Mouse (Mus musculus) CH12.LX (cell line): ENCODE measurements around the gene Nol3. TPM values are rescaled to one million over a fixed set of nuclear protein-coding genes. Genes with fewer than 3 reads are reported as not detected.

Source experiments
- DNase-seq: peaks from one replicate; pipeline ENCODE4 v3.0.0-alpha.2; 2013; ENCODE audit errors: extremely low read depth
- H3K27ac ChIP-seq: 2 replicates; pipeline ENCODE4 v1.5.1; 2012; ENCODE audit warnings: low read depth, mild to moderate bottlenecking, control low read depth, moderate library complexity; ENCODE audit not compliant: insufficient read depth
- H3K27me3 ChIP-seq: replicated peaks from 2 replicates; pipeline ENCODE3; 2012; ENCODE audit warnings: inconsistent platforms
- H3K36me3 ChIP-seq, 2 experiments: replicated peaks in 1 of 2; 2 replicates each; pipeline versions ENCODE3 to v1.6.1; 2012; ENCODE audit warnings: inconsistent platforms in 1 of 2, low read length in 1 of 2, mild to moderate bottlenecking in 1 of 2, mixed read lengths in 1 of 2, moderate library complexity in 1 of 2; ENCODE audit not compliant: control insufficient read depth in 1 of 2, insufficient read depth in 1 of 2
- H3K4me1 ChIP-seq, 2 experiments: 2 replicates each; pipeline ENCODE4 v1.6.1; 2012; ENCODE audit warnings: inconsistent platforms in 1 of 2, moderate library complexity in 1 of 2; ENCODE audit not compliant: insufficient read depth in 2 of 2, control insufficient read depth in 1 of 2
- H3K4me2 ChIP-seq: 2 replicates; pipeline ENCODE4 v1.6.1; 2012; ENCODE audit warnings: low read depth, mild to moderate bottlenecking, control low read depth; ENCODE audit not compliant: poor library complexity, insufficient read depth, severe bottlenecking
- H3K4me3 ChIP-seq, 3 experiments: fragments of 150-350 bp in 1 of 3; sonication (generic) in 1 of 3; replicated peaks in 1 of 3; 2 replicates each; pipeline versions ENCODE3 to v1.5.1; 2011 to 2012; ENCODE audit warnings: low read depth in 2 of 3, low read length in 2 of 3, mild to moderate bottlenecking in 2 of 3, moderate library complexity in 2 of 3, control low read depth in 1 of 3, improper control_type of control experiment in 1 of 3, inconsistent platforms in 1 of 3, mixed read lengths in 1 of 3; ENCODE audit not compliant: poor library complexity in 1 of 3
- H3K79me2 ChIP-seq: replicated peaks from 2 replicates; pipeline ENCODE4 v1.6.1; 2012; ENCODE audit warnings: mild to moderate bottlenecking, moderate library complexity; ENCODE audit not compliant: control insufficient read depth, poor library complexity, insufficient read depth, severe bottlenecking; ENCODE audit errors: extremely low read depth
- H3K9ac ChIP-seq: 2 replicates; pipeline ENCODE4 v1.6.1; 2012; ENCODE audit warnings: low read depth, mild to moderate bottlenecking, control low read depth, moderate library complexity; ENCODE audit not compliant: insufficient read depth
- H3K9me3 ChIP-seq: replicated peaks from 2 replicates; pipeline ENCODE3; 2012; ENCODE audit warnings: low read length, inconsistent platforms, mixed read lengths
- CHD1 ChIP-seq: IDR thresholded peaks from 2 replicates; pipeline ENCODE4 v1.6.1; 2012; ENCODE audit warnings: low read depth, low read length, improper control_type of control experiment, inconsistent platforms
- E2F4 ChIP-seq: IDR thresholded peaks from 2 replicates; pipeline ENCODE4 v1.6.1; 2011; ENCODE audit warnings: low read depth, low read length, improper control_type of control experiment; ENCODE audit not compliant: insufficient replicate concordance
- ELF1 ChIP-seq: IDR thresholded peaks from 2 replicates; pipeline ENCODE4 v1.6.1; 2014; ENCODE audit warnings: low read depth, mild to moderate bottlenecking, inconsistent platforms, low read length, improper control_type of control experiment
- EP300 ChIP-seq: IDR thresholded peaks from 2 replicates; pipeline ENCODE4 v1.6.1; 2011; ENCODE audit warnings: low read length, improper control_type of control experiment
- GABPA ChIP-seq: IDR thresholded peaks from 2 replicates; pipeline ENCODE4 v1.6.1; 2012; ENCODE audit warnings: low read depth, low read length, improper control_type of control experiment, inconsistent platforms; ENCODE audit not compliant: insufficient replicate concordance
- HCFC1 ChIP-seq: IDR thresholded peaks from 2 replicates; pipeline ENCODE4 v1.6.1; 2012; ENCODE audit warnings: low read depth, mild to moderate bottlenecking, inconsistent platforms, low read length, improper control_type of control experiment
- IRF4 ChIP-seq: IDR thresholded peaks from 2 replicates; pipeline ENCODE4 v1.6.1; 2014; ENCODE audit warnings: low read depth, mild to moderate bottlenecking, inconsistent platforms, low read length, improper control_type of control experiment
- JUN ChIP-seq: IDR thresholded peaks from 2 replicates; pipeline ENCODE4 v1.6.1; 2011; ENCODE audit warnings: low read depth, mild to moderate bottlenecking, low read length, improper control_type of control experiment, moderate library complexity; ENCODE audit not compliant: insufficient read depth
- JUND ChIP-seq: conservative IDR thresholded peaks from 2 replicates; pipeline ENCODE4 v1.6.1; 2011; ENCODE audit warnings: low read depth, low read length, improper control_type of control experiment
- MAFK ChIP-seq: IDR thresholded peaks from 2 replicates; pipeline ENCODE4 v1.6.1; 2011; ENCODE audit warnings: low read length, improper control_type of control experiment; ENCODE audit not compliant: insufficient replicate concordance
- MAX ChIP-seq: IDR thresholded peaks from 2 replicates; pipeline ENCODE4 v1.6.1; 2011; ENCODE audit warnings: low read length, improper control_type of control experiment
- MAZ ChIP-seq: IDR thresholded peaks from 2 replicates; pipeline ENCODE4 v1.6.1; 2012; ENCODE audit warnings: low read depth, mild to moderate bottlenecking, inconsistent platforms, low read length, improper control_type of control experiment, moderate library complexity
- MEF2A ChIP-seq: IDR thresholded peaks from 2 replicates; pipeline ENCODE4 v1.6.1; 2014; ENCODE audit warnings: low read depth, mild to moderate bottlenecking, inconsistent platforms, low read length, improper control_type of control experiment, borderline replicate concordance
- MXI1 ChIP-seq: IDR thresholded peaks from 2 replicates; pipeline ENCODE4 v1.6.1; 2011; ENCODE audit warnings: mild to moderate bottlenecking, low read depth, low read length, improper control_type of control experiment
- NELFE ChIP-seq: IDR thresholded peaks from 2 replicates; pipeline ENCODE4 v1.6.1; 2011; ENCODE audit warnings: low read depth, low read length, improper control_type of control experiment
- NRF1 ChIP-seq: IDR thresholded peaks from 2 replicates; pipeline ENCODE4 v1.6.1; 2014; ENCODE audit warnings: low read depth, mild to moderate bottlenecking, inconsistent platforms, low read length, improper control_type of control experiment, moderate library complexity
- POLR2A ChIP-seq: IDR thresholded peaks from 2 replicates; pipeline ENCODE4 v1.6.1; 2011; ENCODE audit warnings: low read depth, mild to moderate bottlenecking, improper control_type of control experiment, low read length
- SMC3 ChIP-seq: IDR thresholded peaks from 2 replicates; pipeline ENCODE4 v1.6.1; 2011; ENCODE audit warnings: low read depth, low read length, improper control_type of control experiment
- TCF12 ChIP-seq: IDR thresholded peaks from 2 replicates; pipeline ENCODE4 v1.6.1; 2014; ENCODE audit warnings: low read depth, mild to moderate bottlenecking, inconsistent platforms, low read length, improper control_type of control experiment
- UBTF ChIP-seq: IDR thresholded peaks from 2 replicates; pipeline ENCODE4 v1.6.1; 2012; ENCODE audit warnings: low read depth, mild to moderate bottlenecking, inconsistent platforms, low read length, improper control_type of control experiment, moderate library complexity
- USF1 ChIP-seq: IDR thresholded peaks from 2 replicates; pipeline ENCODE4 v1.6.1; 2014; ENCODE audit warnings: low read depth, mild to moderate bottlenecking, inconsistent platforms, low read length, improper control_type of control experiment
- ZC3H11A ChIP-seq: IDR thresholded peaks from 2 replicates; pipeline ENCODE4 v1.6.1; 2012; ENCODE audit warnings: low read depth, mild to moderate bottlenecking, inconsistent platforms, low read length, improper control_type of control experiment
- ZKSCAN1 ChIP-seq: IDR thresholded peaks from 2 replicates; pipeline ENCODE4 v1.6.1; 2012; ENCODE audit warnings: low read depth, inconsistent platforms, low read length, improper control_type of control experiment, borderline replicate concordance
- ZMIZ1 ChIP-seq: IDR thresholded peaks from 2 replicates; pipeline ENCODE4 v1.6.1; 2012; ENCODE audit warnings: low read depth, mild to moderate bottlenecking, inconsistent platforms, low read length, improper control_type of control experiment
- ZNF384 ChIP-seq: IDR thresholded peaks from 2 replicates; pipeline ENCODE4 v1.6.1; 2012; ENCODE audit warnings: low read depth, low read length, improper control_type of control experiment, inconsistent platforms
- dilution Hi-C: fragments of 300-500 bp; cut with MboI; formaldehyde crosslinking; loops from 2 replicates; pipeline ENCODE4 v1.14.3; 2020; ENCODE audit warnings: low sequenced_read_pairs; ENCODE audit not compliant: extremely low pct_unique_long_range_greater_than_20kb, extremely low pct_ligation_motif_present
- in situ Hi-C: fragments of 300-500 bp; cut with MboI; formaldehyde crosslinking; loops from 3 replicates; pipeline ENCODE4 v1.14.3; 2019; ENCODE audit warnings: low sequenced_read_pairs, low pct_ligation_motif_present, low pct_unique_long_range_greater_than_20kb, mixed read lengths
- polyA plus RNA-seq: library from polyadenylated mRNA; unstranded; fragments of >175 nt; gene quantifications from 2 replicates; pipeline ENCODE4 v1.2.1, GENCODE M21; 2012; ENCODE audit warnings: low read depth; ENCODE audit not compliant: insufficient read length
- total RNA-seq, 2 experiments: library from RNA; depleted of rRNA; stranded (reverse); fragments of 300-350 nt in 1 of 2; fragments of >200 nt in 1 of 2; gene quantifications; 2 replicates each; pipeline ENCODE4 v1.2.3; 2012 to 2014

Gene Nol3
- total and polyA plus RNA-seq, 3 experiments = 0.31 to 0.34 TPM; not detected in 1

GRCm38 (mm10) chr8:105309142-105309847 is 33.4 kb downstream of the Nol3 start:
- in situ Hi-C loops (no loop called here), dilution Hi-C loops (no loop called here)
- no peaks in the 10 kb centered on the region for H3K27me3 ChIP-seq
- TF ChIP-seq MAX = no peak
- TF ChIP-seq POLR2A = no peak
- H3K4me1 ChIP-seq = peaks cover 3 to 24% of the 10 kb centered on the region in 2 experiments
- H3K9ac ChIP-seq = no peak overlapping the region
- H3K4me3 ChIP-seq = no peak overlapping the region
- peaks cover 88 to 98% of the 10 kb centered on the region in 2 experiments for H3K36me3 ChIP-seq
- H3K9me3 ChIP-seq = peaks cover 2% of the 10 kb centered on the region
- H3K4me2 ChIP-seq = no peak overlapping the region
- H3K79me2 ChIP-seq = no peaks in the 10 kb centered on the region
- no peak for DNase-seq
- no peak overlapping the region for H3K27ac ChIP-seq

- dilution Hi-C loops = no loop called here
- peaks cover 0 to 17% of the 10 kb centered on the region in 2 experiments; a peak in 2 of 4 replicates for H3K4me1 ChIP-seq
- H3K27me3 ChIP-seq = no peaks in the 10 kb centered on the region
- TF ChIP-seq MAZ (no peak), USF1 (no peak), POLR2A (no peak), NELFE (no peak), E2F4 (no peak), ZMIZ1 (no peak), EP300 (no peak), ZC3H11A (no peak), SMC3 (no peak), MAX (no peak), JUND (no peak), ELF1 (no peak), CHD1 (no peak)
- H3K36me3 ChIP-seq = peaks cover 90 to 99% of the 10 kb centered on the region in 2 experiments
- H3K4me3 ChIP-seq = no peak overlapping the region
- no peak for DNase-seq
- H3K79me2 ChIP-seq = no peaks in the 10 kb centered on the region
- in situ Hi-C loops = no loop called here
- no peak overlapping the region for H3K4me2 ChIP-seq
- no peak overlapping the region for H3K27ac ChIP-seq
- no peak overlapping the region for H3K9ac ChIP-seq
- H3K9me3 ChIP-seq = peaks cover 2% of the 10 kb centered on the region
Measured at GRCm38 (mm10) chr8:105310118-105310517, 34.2 kb downstream of the Nol3 start.

GRCm38 (mm10) chr8:105311718-105312117 is 35.8 kb downstream of the Nol3 start:
- no peak overlapping the region for H3K27ac ChIP-seq
- DNase-seq = no peak
- dilution Hi-C loops = no loop called here
- H3K27me3 ChIP-seq = no peaks in the 10 kb centered on the region
- peaks cover 89 to 99% of the 10 kb centered on the region in 2 experiments for H3K36me3 ChIP-seq
- H3K4me3 ChIP-seq = no peak overlapping the region
- no peak overlapping the region for H3K9ac ChIP-seq
- in situ Hi-C loops = no loop called here
- peaks cover 2% of the 10 kb centered on the region for H3K9me3 ChIP-seq
- H3K79me2 ChIP-seq = no peaks in the 10 kb centered on the region
- peaks cover 0 to 2% of the 10 kb centered on the region in 2 experiments; a peak in 2 of 4 replicates for H3K4me1 ChIP-seq
- no peak overlapping the region for H3K4me2 ChIP-seq
- TF ChIP-seq MEF2A (no peak), HCFC1 (no peak), POLR2A (no peak), MXI1 (no peak), UBTF (no peak), MAZ (no peak), GABPA (no peak), NRF1 (no peak), ELF1 (no peak), NELFE (no peak), TCF12 (no peak), IRF4 (no peak), ZKSCAN1 (no peak), JUN (no peak), ZMIZ1 (no peak), ZNF384 (no peak), MAFK (no peak)
